Mouse (Mus musculus): Measurements from ENCODE around the gene Dnajb11.

GRCm38 (mm10) chr16:22820731-22821130, 36.9 kb upstream of the Dnajb11 start:
- TF ChIP-seq CTCF (IDR thresholded peaks at IDR 0.05; ENCODE audit: borderline replicate concordance, control insufficient read depth, extremely low read depth, insufficient read depth, low read length, poor library complexity) (no peak), POLR2A (IDR thresholded peaks at IDR 0.05; ENCODE audit: control insufficient read depth, extremely low read depth, insufficient read depth, low read length, poor library complexity) (no peak)

Data from thymus, adult 2 months (tissue).